12 mouse cellular contexts compared by ENCODE assay signal in genomic region chr6:24106157-24106556, GRCm38 (mm10).
DNase-seq lines count a peak whose midpoint lies in the region; ATAC-seq and TF ChIP-seq lines count a peak whose summit lies in the region.
"Had no signal": no experiment of that assay in that cellular context is flagged by ENCODE, and none has a peak within 500 bp of the region (broad histone marks: within the 10 kb centered on the region; RNA-seq: fewer than 3 reads in every experiment).

No protein-coding gene starts in this region.

- no peak for TF ChIP-seq CTCF in lung, postnatal 0 days (IDR thresholded peaks at IDR 0.05)

- intact Hi-C loops in gastrocnemius, postnatal 36 days (cut with DNase I) = no loop called here

- no peaks in the 10 kb centered on the region for H3K36me3 ChIP-seq in lung, postnatal 0 days (ENCODE audit: insufficient read depth, low read length)
- H3K36me3 ChIP-seq: heart, embryonic 13.5 days; intestine, embryonic 15.5 days had no signal

- H3K4me3 ChIP-seq in lung, postnatal 0 days (ENCODE audit: low read depth, low read length) = no peak overlapping the region
- H3K4me3 ChIP-seq: heart, embryonic 13.5 days; intestine, embryonic 15.5 days had no signal

- no peaks in the 10 kb centered on the region for H3K4me1 ChIP-seq in lung, postnatal 0 days (ENCODE audit: insufficient read depth, low read depth, low read length)
- H3K4me1 ChIP-seq: heart, embryonic 13.5 days; intestine, embryonic 15.5 days had no signal

- WGBS in lung, postnatal 0 days = 53% methylated on average over 3 of the region's 3 CpGs

- H3K9ac ChIP-seq in lung, postnatal 0 days (replicated peaks; ENCODE audit: low read depth) = no peak overlapping the region
- H3K9ac ChIP-seq: heart, embryonic 13.5 days; intestine, embryonic 15.5 days had no signal

- no peaks in the 10 kb centered on the region for H3K27me3 ChIP-seq in lung, postnatal 0 days (replicated peaks; ENCODE audit: insufficient read depth, low read length)
- H3K27me3 ChIP-seq: heart, embryonic 13.5 days; intestine, embryonic 15.5 days had no signal

- H3K27ac ChIP-seq in lung, postnatal 0 days (ENCODE audit: low read length) = no peak overlapping the region
- H3K27ac ChIP-seq: heart, embryonic 13.5 days; intestine, embryonic 15.5 days had no signal

- no peaks in the 10 kb centered on the region for H3K9me3 ChIP-seq in lung, postnatal 0 days (ENCODE audit: low read length)
- H3K9me3 ChIP-seq: intestine, embryonic 15.5 days had no signal

- no peak overlapping the region for H3K4me2 ChIP-seq in lung, postnatal 0 days (replicated peaks; ENCODE audit: low read depth, low read length)
- H3K4me2 ChIP-seq: heart, embryonic 13.5 days; intestine, embryonic 15.5 days had no signal

- no peak for TF ChIP-seq EP300 in lung, postnatal 0 days (IDR thresholded peaks at IDR 0.05)

- peak; percentile 58 for DNase-seq in Muller cell, postnatal 12 days (ENCODE audit: inconsistent ontology term)
- DNase-seq in brain, adult 2 months (ENCODE audit: low read depth, low spot score) = peak; percentile 98
- peak; percentile 15 for DNase-seq in embryo, embryonic 10.5 days (ENCODE audit: low spot score)
- DNase-seq in mesoderm, embryonic 11.5 days (ENCODE audit: low read depth, low spot score) = peak; percentile 4
- no peak for DNase-seq in lung, postnatal 0 days (ENCODE audit: low spot score)
- no peak for DNase-seq in gastrocnemius, postnatal 36 days
- no peak for DNase-seq in heart, adult 9 months (ENCODE audit: low spot score in 2 of 2)
- DNase-seq: adrenal gland, adult 2 months; liver; right cerebral cortex, postnatal 25 days had no signal

- ATAC-seq in lung, postnatal 0 days = no peak
- ATAC-seq: intestine, embryonic 15.5 days had no signal

Comparison
In these comparisons a context has a peak if more than half of its experiments do, and no peak if none do; other contexts are left out.
1. DNase-seq: peak in Muller cell, postnatal 12 days (single experiment), brain, adult 2 months (single experiment), embryo, embryonic 10.5 days (single experiment) and mesoderm, embryonic 11.5 days (single experiment); none in lung, postnatal 0 days (single experiment), gastrocnemius, postnatal 36 days (0 of 2) and heart, adult 9 months (0 of 2).